Mouse (Mus musculus) CH12.LX (cell line): ENCODE data around the gene Sh3tc1.

Experiments
- CTCF ChIP-seq, 2 experiments: IDR thresholded peaks in 1 of 2; conservative IDR thresholded peaks in 1 of 2; 2 replicates each; pipeline ENCODE4 v1.5.1; 2011 to 2012; ENCODE audit warnings: low read depth in 2 of 2, low read length in 2 of 2, improper control_type of control experiment in 1 of 2, inconsistent platforms in 1 of 2, mild to moderate bottlenecking in 1 of 2, moderate library complexity in 1 of 2
- EP300 ChIP-seq: IDR thresholded peaks from 2 replicates; pipeline ENCODE4 v1.6.1; 2011; ENCODE audit warnings: low read length, improper control_type of control experiment
- HCFC1 ChIP-seq: IDR thresholded peaks from 2 replicates; pipeline ENCODE4 v1.6.1; 2012; ENCODE audit warnings: low read depth, mild to moderate bottlenecking, inconsistent platforms, low read length, improper control_type of control experiment
- MAZ ChIP-seq: IDR thresholded peaks from 2 replicates; pipeline ENCODE4 v1.6.1; 2012; ENCODE audit warnings: low read depth, mild to moderate bottlenecking, inconsistent platforms, low read length, improper control_type of control experiment, moderate library complexity
- NELFE ChIP-seq: IDR thresholded peaks from 2 replicates; pipeline ENCODE4 v1.6.1; 2011; ENCODE audit warnings: low read depth, low read length, improper control_type of control experiment
- POLR2A ChIP-seq: IDR thresholded peaks from 2 replicates; pipeline ENCODE4 v1.6.1; 2011; ENCODE audit warnings: low read depth, mild to moderate bottlenecking, improper control_type of control experiment, low read length
- POLR2AphosphoS2 ChIP-seq: IDR thresholded peaks from 2 replicates; pipeline ENCODE4 v1.6.1; 2011; ENCODE audit warnings: low read depth, low read length, improper control_type of control experiment
- RCOR1 ChIP-seq: conservative IDR thresholded peaks from 2 replicates; pipeline ENCODE4 v1.6.1; 2012; ENCODE audit warnings: low read depth, mild to moderate bottlenecking, inconsistent platforms, low read length, improper control_type of control experiment
- SIN3A ChIP-seq: IDR thresholded peaks from 2 replicates; pipeline ENCODE4 v1.6.1; 2012; ENCODE audit warnings: low read length, improper control_type of control experiment, inconsistent platforms
- SMC3 ChIP-seq: IDR thresholded peaks from 2 replicates; pipeline ENCODE4 v1.6.1; 2011; ENCODE audit warnings: low read depth, low read length, improper control_type of control experiment
- TCF12 ChIP-seq: IDR thresholded peaks from 2 replicates; pipeline ENCODE4 v1.6.1; 2014; ENCODE audit warnings: low read depth, mild to moderate bottlenecking, inconsistent platforms, low read length, improper control_type of control experiment
- USF1 ChIP-seq: IDR thresholded peaks from 2 replicates; pipeline ENCODE4 v1.6.1; 2014; ENCODE audit warnings: low read depth, mild to moderate bottlenecking, inconsistent platforms, low read length, improper control_type of control experiment
- ZNF384 ChIP-seq: IDR thresholded peaks from 2 replicates; pipeline ENCODE4 v1.6.1; 2012; ENCODE audit warnings: low read depth, low read length, improper control_type of control experiment, inconsistent platforms

DNA sequence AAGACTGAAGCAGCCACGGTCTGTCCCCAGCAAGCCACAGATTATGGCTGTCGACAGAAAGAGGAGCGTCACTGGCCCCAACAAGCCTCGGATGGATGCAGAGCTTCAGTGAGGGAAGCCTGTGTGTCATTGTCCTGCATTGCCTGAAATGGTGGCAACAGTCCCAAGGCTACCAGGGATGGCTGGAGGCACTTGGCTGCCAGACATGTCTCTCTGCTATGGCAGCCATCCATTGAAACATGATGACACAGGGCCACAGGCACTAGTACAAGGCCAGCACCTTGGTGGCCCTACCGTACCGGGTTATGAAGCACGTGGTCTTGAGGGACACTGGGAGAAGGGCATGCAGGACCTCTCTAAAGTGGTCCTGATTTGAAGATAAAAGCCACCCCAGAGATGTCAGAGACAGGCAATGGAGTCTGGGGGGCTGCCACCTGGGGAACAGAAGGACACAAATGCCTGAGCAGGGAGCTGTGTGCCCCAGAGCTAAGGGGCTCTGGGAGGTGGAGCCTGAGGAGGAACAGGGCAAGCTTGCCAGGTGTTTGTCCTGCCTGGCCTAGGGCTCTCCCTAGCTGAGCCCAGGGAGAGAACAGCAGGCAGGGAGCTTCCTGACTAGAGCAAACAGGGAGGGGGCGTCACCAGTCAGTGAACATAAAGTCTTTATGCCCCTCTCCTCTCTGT lies 49.2 kb downstream of the Sh3tc1 start:
- TF ChIP-seq USF1 = no peak
- TF ChIP-seq MAZ = no peak
- no peak for TF ChIP-seq CTCF (conservative IDR thresholded peaks at IDR 0.05 in 1 of 2, IDR thresholded peaks at IDR 0.05 in 1 of 2; ENCODE audit: low read depth in 2 of 2, low read length in 2 of 2)
- no peak for TF ChIP-seq ZNF384
- TF ChIP-seq TCF12 = no peak
- TF ChIP-seq POLR2A = no peak
- no peak for TF ChIP-seq EP300
- no peak for TF ChIP-seq HCFC1
- no peak for TF ChIP-seq RCOR1
- TF ChIP-seq NELFE = no peak
- no peak for TF ChIP-seq POLR2AphosphoS2
- TF ChIP-seq SMC3 = no peak
- no peak for TF ChIP-seq SIN3A
